Mouse (Mus musculus): ENCODE measurements around the gene Gucy1b1. TPM values are rescaled to one million over a fixed set of nuclear protein-coding genes. Genes with fewer than 3 reads are reported as not detected.

Gene Gucy1b1
- polyA plus RNA-seq, 1 experiment: 4.9 TPM

Other genes with a start within 250 kb of the Gucy1b1 start
- gene Ctso, start 142.1 kb downstream of the Gucy1b1 start, polyA plus RNA-seq (2012; rRNA removed): 5.4 and 7.2 TPM in 2 replicates
- gene Tdo2, start 98.5 kb downstream of the Gucy1b1 start, polyA plus RNA-seq (2012; rRNA removed): 0.05 TPM in 1 of 2 replicates, not detected in the other
- 0.17 and 0.29 TPM in 2 replicates for gene Asic5, start 92.4 kb downstream of the Gucy1b1 start, polyA plus RNA-seq (2012; rRNA removed)
- 4.2 and 7.0 TPM in 2 replicates for gene Gucy1a1, start 71.1 kb upstream of the Gucy1b1 start, polyA plus RNA-seq (2012; rRNA removed)

Data from large intestine, adult 2 months (tissue).